Mouse (Mus musculus): Measurements from ENCODE around the gene Chst15. TPM values are rescaled to one million over a fixed set of nuclear protein-coding genes. Genes with fewer than 3 reads are reported as not detected.

Gene Chst15
- polyA plus RNA-seq, 1 experiment from 2014 or later = 2.4 TPM

GRCm38 (mm10) chr7:132343146-132343545, 26.1 kb upstream of the Chst15 start:
- WGBS (ENCODE audit: insufficient replicate concordance) = 74% methylated on average over 2 of the region's 2 CpGs

GRCm38 (mm10) chr7:132339041-132339839, 22.2 kb upstream of the Chst15 start:
- Histone ChIP-seq H3K27me3 (ENCODE audit: control insufficient read depth, insufficient read depth, low read length) (no peaks in the 10 kb centered on the region), H3K4me2 (no peak overlapping the region), H3K36me3 (ENCODE audit: control insufficient read depth, insufficient read depth, low read length) (no peaks in the 10 kb centered on the region), H3K9ac (ENCODE audit: low read depth, low read length) (no peak overlapping the region), H3K4me1 (ENCODE audit: control insufficient read depth, insufficient read depth, low read length) (peaks cover 9% of the 10 kb centered on the region), H3K9me3 (replicated peaks; ENCODE audit: control insufficient read depth, low read length) (no peaks in the 10 kb centered on the region), H3K4me3 (ENCODE audit: low read depth, low read length) (no peak overlapping the region), H3K27ac (ENCODE audit: low read depth, low read length) (peak overlapping the region; percentile 67)
- ATAC-seq (replicated peaks; ENCODE audit: insufficient number of reproducible peaks, low FRiP score, low TSS enrichment) = no peak
- 54% methylated on average over 14 of the region's 14 CpGs for WGBS (ENCODE audit: insufficient replicate concordance)

More at GRCm38 (mm10) chr7:132343146-132343545, 26.1 kb upstream of the Chst15 start:
- H3K4me1 ChIP-seq (ENCODE audit: control insufficient read depth, insufficient read depth, low read length) = peaks cover 7% of the 10 kb centered on the region
- ATAC-seq (replicated peaks; ENCODE audit: insufficient number of reproducible peaks, low FRiP score, low TSS enrichment) = no peak
- H3K36me3 ChIP-seq (ENCODE audit: control insufficient read depth, insufficient read depth, low read length) = no peaks in the 10 kb centered on the region
- no peak overlapping the region for H3K9ac ChIP-seq (ENCODE audit: low read depth, low read length)
- no peak overlapping the region for H3K4me2 ChIP-seq
- no peaks in the 10 kb centered on the region for H3K27me3 ChIP-seq (ENCODE audit: control insufficient read depth, insufficient read depth, low read length)
- no peaks in the 10 kb centered on the region for H3K9me3 ChIP-seq (replicated peaks; ENCODE audit: control insufficient read depth, low read length)
- no peak overlapping the region for H3K27ac ChIP-seq (ENCODE audit: low read depth, low read length)
- H3K4me3 ChIP-seq (ENCODE audit: low read depth, low read length) = no peak overlapping the region

- H3K4me2 ChIP-seq = no peak overlapping the region
- H3K27ac ChIP-seq (ENCODE audit: low read depth, low read length) = peak overlapping the region; percentile 67; the same call in 1 of the 2 replicates
- no peaks in the 10 kb centered on the region for H3K9me3 ChIP-seq (replicated peaks; ENCODE audit: control insufficient read depth, low read length)
- H3K4me3 ChIP-seq (ENCODE audit: low read depth, low read length) = no peak overlapping the region
- H3K36me3 ChIP-seq (ENCODE audit: control insufficient read depth, insufficient read depth, low read length) = no peaks in the 10 kb centered on the region
- no peak overlapping the region for H3K9ac ChIP-seq (ENCODE audit: low read depth, low read length)
- ATAC-seq (replicated peaks; ENCODE audit: insufficient number of reproducible peaks, low FRiP score, low TSS enrichment) = no peak
- H3K27me3 ChIP-seq (ENCODE audit: control insufficient read depth, insufficient read depth, low read length) = no peaks in the 10 kb centered on the region
- 50% methylated on average over 6 of the region's 6 CpGs for WGBS (ENCODE audit: insufficient replicate concordance)
- H3K4me1 ChIP-seq (ENCODE audit: control insufficient read depth, insufficient read depth, low read length) = peaks cover 9% of the 10 kb centered on the region
Observed at GRCm38 (mm10) chr7:132338350-132338749, 21.3 kb upstream of the Chst15 start.

GRCm38 (mm10) chr7:132337268-132337917, 20.4 kb upstream of the Chst15 start:
- no peaks in the 10 kb centered on the region for H3K9me3 ChIP-seq (replicated peaks; ENCODE audit: control insufficient read depth, low read length)

GRCm38 (mm10) chr7:132336781-132337180, 19.8 kb upstream of the Chst15 start:
- Histone ChIP-seq H3K4me2 (no peak overlapping the region), H3K4me3 (ENCODE audit: low read depth, low read length) (no peak overlapping the region), H3K9ac (ENCODE audit: low read depth, low read length) (no peak overlapping the region), H3K9me3 (replicated peaks; ENCODE audit: control insufficient read depth, low read length) (no peaks in the 10 kb centered on the region), H3K36me3 (ENCODE audit: control insufficient read depth, insufficient read depth, low read length) (no peaks in the 10 kb centered on the region), H3K4me1 (ENCODE audit: control insufficient read depth, insufficient read depth, low read length) (peaks cover 9% of the 10 kb centered on the region), H3K27ac (ENCODE audit: low read depth, low read length) (no peak overlapping the region), H3K27me3 (ENCODE audit: control insufficient read depth, insufficient read depth, low read length) (no peaks in the 10 kb centered on the region)
- 50% methylated on average over 3 of the region's 3 CpGs for WGBS (ENCODE audit: insufficient replicate concordance)
- ATAC-seq (replicated peaks; ENCODE audit: insufficient number of reproducible peaks, low FRiP score, low TSS enrichment) = no peak

More at GRCm38 (mm10) chr7:132337268-132337917, 20.4 kb upstream of the Chst15 start:
- no peaks in the 10 kb centered on the region for H3K36me3 ChIP-seq (ENCODE audit: control insufficient read depth, insufficient read depth, low read length)
- H3K27me3 ChIP-seq (ENCODE audit: control insufficient read depth, insufficient read depth, low read length) = no peaks in the 10 kb centered on the region
- no peak overlapping the region for H3K4me2 ChIP-seq
- H3K27ac ChIP-seq (ENCODE audit: low read depth, low read length) = no peak overlapping the region
- H3K9ac ChIP-seq (ENCODE audit: low read depth, low read length) = no peak overlapping the region
- no peak overlapping the region for H3K4me3 ChIP-seq (ENCODE audit: low read depth, low read length)
- H3K4me1 ChIP-seq (ENCODE audit: control insufficient read depth, insufficient read depth, low read length) = peaks cover 9% of the 10 kb centered on the region
- 81% methylated on average over 11 of the region's 11 CpGs for WGBS (ENCODE audit: insufficient replicate concordance)
- no peak for ATAC-seq (replicated peaks; ENCODE audit: insufficient number of reproducible peaks, low FRiP score, low TSS enrichment)

- WGBS (ENCODE audit: insufficient replicate concordance) = 84% methylated on average over 4 of the region's 4 CpGs
- no peaks in the 10 kb centered on the region for H3K36me3 ChIP-seq (ENCODE audit: control insufficient read depth, insufficient read depth, low read length)
- peaks cover 9% of the 10 kb centered on the region for H3K4me1 ChIP-seq (ENCODE audit: control insufficient read depth, insufficient read depth, low read length)
- H3K27ac ChIP-seq (ENCODE audit: low read depth, low read length) = no peak overlapping the region
- H3K9ac ChIP-seq (ENCODE audit: low read depth, low read length) = no peak overlapping the region
- H3K4me3 ChIP-seq (ENCODE audit: low read depth, low read length) = no peak overlapping the region
- H3K9me3 ChIP-seq (replicated peaks; ENCODE audit: control insufficient read depth, low read length) = no peaks in the 10 kb centered on the region
- H3K27me3 ChIP-seq (ENCODE audit: control insufficient read depth, insufficient read depth, low read length) = no peaks in the 10 kb centered on the region
- no peak for ATAC-seq (replicated peaks; ENCODE audit: insufficient number of reproducible peaks, low FRiP score, low TSS enrichment)
- H3K4me2 ChIP-seq = no peak overlapping the region
Observed at GRCm38 (mm10) chr7:132335367-132335766, 18.3 kb upstream of the Chst15 start.

- Histone ChIP-seq H3K4me2 (no peak overlapping the region), H3K9me3 (replicated peaks; ENCODE audit: control insufficient read depth, low read length) (no peaks in the 10 kb centered on the region), H3K27me3 (ENCODE audit: control insufficient read depth, insufficient read depth, low read length) (no peaks in the 10 kb centered on the region), H3K4me3 (ENCODE audit: low read depth, low read length) (no peak overlapping the region), H3K27ac (ENCODE audit: low read depth, low read length) (no peak overlapping the region), H3K4me1 (ENCODE audit: control insufficient read depth, insufficient read depth, low read length) (peaks cover 4% of the 10 kb centered on the region), H3K9ac (ENCODE audit: low read depth, low read length) (no peak overlapping the region), H3K36me3 (ENCODE audit: control insufficient read depth, insufficient read depth, low read length) (no peaks in the 10 kb centered on the region)
- ATAC-seq (replicated peaks; ENCODE audit: insufficient number of reproducible peaks, low FRiP score, low TSS enrichment) = no peak
- 52% methylated on average over 1 of the region's 1 CpGs for WGBS (ENCODE audit: insufficient replicate concordance)
Observed at GRCm38 (mm10) chr7:132333078-132333477, 16.1 kb upstream of the Chst15 start.

GRCm38 (mm10) chr7:132332176-132332575, 15.1 kb upstream of the Chst15 start:
- no peaks in the 10 kb centered on the region for H3K27me3 ChIP-seq (ENCODE audit: control insufficient read depth, insufficient read depth, low read length)

More at GRCm38 (mm10) chr7:132332176-132332575, 15.1 kb upstream of the Chst15 start:
- Histone ChIP-seq H3K27ac (ENCODE audit: low read depth, low read length) (no peak overlapping the region), H3K36me3 (ENCODE audit: control insufficient read depth, insufficient read depth, low read length) (no peaks in the 10 kb centered on the region), H3K4me2 (no peak overlapping the region), H3K9me3 (replicated peaks; ENCODE audit: control insufficient read depth, low read length) (no peaks in the 10 kb centered on the region), H3K9ac (ENCODE audit: low read depth, low read length) (no peak overlapping the region), H3K4me3 (ENCODE audit: low read depth, low read length) (no peak overlapping the region), H3K4me1 (ENCODE audit: control insufficient read depth, insufficient read depth, low read length) (no peaks in the 10 kb centered on the region)
- 59% methylated on average over 11 of the region's 11 CpGs for WGBS (ENCODE audit: insufficient replicate concordance)
- ATAC-seq (replicated peaks; ENCODE audit: insufficient number of reproducible peaks, low FRiP score, low TSS enrichment) = no peak
